Mouse (Mus musculus) lung, postnatal 36 days (tissue): ENCODE measurements around the gene Ceacam19.
"Not testable (repeated sequence)": the region's sequence is repeated elsewhere in the genome, so short reads cannot be mapped to it uniquely, and the experiment has no call there.

Source experiments
- DNase-seq: peaks from one replicate; pipeline ENCODE4 v3.0.0; 2022; ENCODE audit warnings: mixed read lengths

Ceacam19 gene

GRCm38 (mm10) chr7:19887849-19888248 is at the start of gene Ceacam19:
TSS of gene Ceacam19 (minus strand) at chr7:19887965.
- no peak for DNase-seq

DNA sequence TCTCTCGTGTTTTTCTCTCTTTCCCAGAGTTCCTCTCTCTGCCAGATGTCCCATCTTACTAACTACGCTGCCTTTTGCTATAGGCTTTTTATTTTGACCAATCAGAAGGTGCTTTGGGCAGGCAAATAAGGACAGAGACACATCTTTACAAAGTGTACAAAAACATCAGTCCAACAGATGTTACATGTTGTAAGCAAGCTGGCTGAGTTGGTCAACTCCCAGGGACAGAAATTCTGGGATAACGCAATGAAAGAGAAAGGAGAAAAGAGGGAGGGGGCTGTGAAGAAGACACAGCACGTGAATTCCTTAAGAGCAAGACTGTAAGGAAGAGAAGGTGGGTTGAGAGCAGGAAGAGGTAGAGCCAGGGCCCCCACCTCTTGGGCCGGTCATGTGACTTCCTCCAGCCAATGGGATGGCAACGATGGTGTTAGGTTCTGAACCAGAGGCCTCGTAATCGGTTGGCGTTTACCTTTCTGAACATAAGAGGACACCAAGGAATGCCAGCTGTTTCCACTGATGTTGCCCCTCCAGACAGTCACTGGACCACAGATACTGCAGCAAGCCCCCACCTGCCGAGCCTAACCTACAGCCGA is 49.6 kb upstream of the Ceacam19 start:
- peak; percentile 51 for DNase-seq

- DNase-seq: peak; percentile 89
Observed at GRCm38 (mm10) chr7:19935961-19936360, 48.2 kb upstream of the Ceacam19 start.

DNA sequence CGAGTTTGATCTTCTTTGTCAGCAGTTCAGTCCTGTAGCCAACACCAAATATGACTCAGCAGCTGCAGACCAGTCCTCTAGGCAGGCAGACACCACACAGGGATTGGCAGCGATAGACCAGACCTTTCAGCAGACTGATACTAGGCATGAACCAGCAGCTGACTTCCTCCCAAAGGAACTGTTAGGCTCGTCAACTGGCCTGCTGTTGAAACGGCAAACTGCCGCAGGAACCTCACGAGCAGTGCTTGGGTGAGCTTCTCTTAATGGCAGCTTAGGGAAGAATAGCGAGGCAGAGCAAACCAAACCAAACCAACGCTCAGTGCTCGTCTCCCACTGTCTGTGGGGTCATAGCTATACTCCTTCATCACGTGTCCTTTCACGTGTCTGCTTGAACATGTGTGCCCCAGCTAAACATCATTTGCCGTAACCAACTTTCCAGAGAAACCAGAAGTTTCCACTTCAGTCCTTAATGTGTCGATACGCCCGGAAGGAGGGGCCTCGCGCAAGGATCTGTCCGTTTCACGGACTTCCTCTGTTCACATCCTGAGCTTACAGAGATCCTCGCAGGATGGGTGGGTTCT is 47.5 kb upstream of the Ceacam19 start:
- peak; percentile 54 for DNase-seq

- peak; percentile 88 for DNase-seq
Observed at GRCm38 (mm10) chr7:19932877-19933809, 45.4 kb upstream of the Ceacam19 start.

DNA sequence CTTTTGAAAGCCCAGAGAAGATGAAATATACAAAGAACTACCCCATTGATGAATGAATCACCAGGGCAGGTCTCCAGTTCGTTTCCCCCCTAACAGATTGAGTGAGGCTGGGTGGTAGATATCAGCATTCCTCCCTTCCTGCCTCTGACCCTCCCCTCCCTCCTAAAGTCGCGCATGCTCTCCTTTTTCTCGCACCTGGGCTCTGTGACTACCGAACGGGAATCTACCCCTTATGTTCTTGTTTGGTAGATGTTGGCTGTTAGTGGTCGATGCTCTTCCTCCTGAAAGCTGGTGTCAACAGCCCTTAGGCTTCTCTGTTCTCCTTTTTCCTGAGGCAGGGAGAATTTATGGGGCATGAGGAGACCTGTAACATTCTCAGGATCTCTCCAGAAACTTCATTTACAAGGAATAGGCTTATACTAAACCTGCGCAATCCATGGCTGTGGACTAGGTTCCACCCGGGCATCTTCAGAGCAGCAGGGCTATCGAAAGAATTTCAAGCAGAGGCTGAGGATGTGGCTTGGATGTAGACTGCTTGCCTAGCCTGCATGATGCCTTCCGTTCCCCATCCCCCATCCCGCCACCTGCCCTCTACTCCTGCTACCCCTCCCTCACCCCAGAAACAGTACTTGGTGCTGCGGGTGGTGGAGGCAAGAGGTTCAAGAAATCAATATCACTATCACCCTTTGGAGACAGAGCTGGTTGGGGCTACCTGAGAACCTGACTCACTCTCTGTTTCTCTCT is 44.5 kb upstream of the Ceacam19 start:
- no peak for DNase-seq

DNA sequence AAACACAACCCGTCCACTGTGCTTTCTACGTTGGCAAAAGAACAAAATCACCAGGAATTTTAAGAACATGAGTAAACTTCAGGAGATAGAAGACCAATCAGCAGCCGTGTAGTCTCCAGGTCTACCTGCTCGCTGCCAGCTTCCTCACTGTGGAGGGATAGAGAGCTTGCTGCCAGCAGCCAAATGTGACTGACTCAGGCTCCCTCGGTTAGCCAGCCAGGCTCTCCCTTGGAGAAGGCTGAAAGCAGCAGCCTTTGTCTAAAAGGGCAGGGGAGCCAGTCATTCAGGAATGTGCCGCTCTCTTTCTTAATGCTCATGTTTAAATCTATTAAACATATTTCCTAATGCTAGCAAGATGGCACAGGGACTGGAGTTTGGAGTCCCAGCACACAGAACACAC is 42.7 kb upstream of the Ceacam19 start:
- not testable (repeated sequence) for DNase-seq

DNA sequence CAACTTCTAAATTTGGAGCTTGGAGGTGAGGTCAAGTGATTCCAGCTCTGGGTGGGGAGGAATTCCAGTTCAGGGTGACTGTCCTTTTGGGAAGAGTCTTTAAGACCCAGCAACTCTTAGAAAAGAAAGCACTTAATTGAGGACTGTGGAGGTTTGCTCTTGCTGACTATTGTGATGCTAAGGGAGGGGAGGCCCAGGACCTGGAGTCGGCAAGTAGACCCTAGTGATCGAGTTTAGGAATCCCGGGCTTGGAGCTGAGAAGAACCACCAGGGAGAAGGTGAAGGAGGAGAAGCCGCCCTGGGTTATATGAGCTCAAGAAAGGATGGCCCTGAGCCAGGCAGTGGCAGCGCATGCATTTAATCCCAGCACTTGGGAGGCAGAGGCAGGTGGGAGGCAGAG is 40.7 kb upstream of the Ceacam19 start:
- no peak for DNase-seq

GRCm38 (mm10) chr7:19926849-19927480 is 39.2 kb upstream of the Ceacam19 start:
- peak; percentile 74 for DNase-seq

GRCm38 (mm10) chr7:19925376-19925775 is 37.6 kb upstream of the Ceacam19 start:
- DNase-seq: no peak

- no peak for DNase-seq
Observed at GRCm38 (mm10) chr7:19923797-19924196, 36.0 kb upstream of the Ceacam19 start.

- DNase-seq: no peak
Observed at GRCm38 (mm10) chr7:19923354-19923753, 35.6 kb upstream of the Ceacam19 start.

DNA sequence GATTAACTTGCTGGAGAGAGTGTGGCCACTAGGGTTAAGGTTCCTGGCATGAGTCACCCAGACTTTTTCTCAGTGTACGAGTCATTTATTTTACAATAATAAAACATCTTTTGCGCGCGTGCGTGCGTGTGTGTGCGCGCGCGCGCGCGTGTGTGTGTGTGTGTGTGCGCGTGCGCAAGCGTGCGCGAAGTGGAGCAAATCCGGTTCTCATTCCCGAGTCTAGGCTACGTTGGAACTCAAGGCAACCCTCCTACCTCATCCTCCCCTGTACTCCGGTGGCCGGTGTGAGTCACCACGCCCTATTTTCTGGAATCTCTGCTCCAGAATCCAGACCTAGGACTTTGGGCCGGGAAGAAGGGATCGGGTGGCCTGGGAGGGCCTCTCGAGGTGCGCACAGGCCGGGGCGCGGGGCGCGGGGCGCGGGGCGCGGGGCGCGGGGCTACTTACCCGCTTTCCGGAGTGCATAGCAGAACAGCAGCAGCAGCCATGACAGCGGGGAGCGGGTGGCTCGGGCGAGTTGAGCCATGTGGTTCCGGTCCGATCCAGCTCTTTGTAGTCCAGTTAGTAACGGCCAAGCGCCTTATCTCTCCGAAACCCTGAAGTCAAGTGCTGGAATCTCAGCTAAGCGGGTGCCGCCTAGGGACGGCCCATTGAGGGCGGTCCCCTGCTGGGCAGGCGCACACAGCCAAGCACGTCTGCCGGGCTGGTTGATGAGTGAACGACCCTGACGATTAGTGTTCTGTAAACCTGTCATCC is 32.9 kb upstream of the Ceacam19 start, which contains the start of gene Pvr:
Gene Pvr (minus strand): TSS at position 655 of the 756 bp plus-strand sequence.
- DNase-seq: peak; percentile 91

DNA sequence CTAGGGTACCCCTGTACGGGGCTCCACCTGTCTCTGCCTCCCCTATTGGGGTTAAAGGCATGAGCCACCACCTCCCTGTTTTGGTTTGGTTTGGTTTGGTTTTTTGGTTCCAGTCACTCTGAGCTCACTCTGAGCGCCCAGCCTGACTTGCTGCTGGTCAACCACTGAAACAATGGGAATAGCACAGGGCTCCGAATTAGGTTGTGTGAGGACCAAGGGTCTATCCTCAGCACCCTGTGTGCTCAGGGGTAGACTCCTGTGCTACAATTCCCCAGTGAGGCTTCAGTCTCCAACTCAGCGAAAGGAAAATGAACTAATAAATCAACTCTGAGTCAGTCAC is 32.4 kb upstream of the Ceacam19 start:
- no peak for DNase-seq

- DNase-seq: no peak
Observed at GRCm38 (mm10) chr7:19914558-19914957, 26.8 kb upstream of the Ceacam19 start.

DNA sequence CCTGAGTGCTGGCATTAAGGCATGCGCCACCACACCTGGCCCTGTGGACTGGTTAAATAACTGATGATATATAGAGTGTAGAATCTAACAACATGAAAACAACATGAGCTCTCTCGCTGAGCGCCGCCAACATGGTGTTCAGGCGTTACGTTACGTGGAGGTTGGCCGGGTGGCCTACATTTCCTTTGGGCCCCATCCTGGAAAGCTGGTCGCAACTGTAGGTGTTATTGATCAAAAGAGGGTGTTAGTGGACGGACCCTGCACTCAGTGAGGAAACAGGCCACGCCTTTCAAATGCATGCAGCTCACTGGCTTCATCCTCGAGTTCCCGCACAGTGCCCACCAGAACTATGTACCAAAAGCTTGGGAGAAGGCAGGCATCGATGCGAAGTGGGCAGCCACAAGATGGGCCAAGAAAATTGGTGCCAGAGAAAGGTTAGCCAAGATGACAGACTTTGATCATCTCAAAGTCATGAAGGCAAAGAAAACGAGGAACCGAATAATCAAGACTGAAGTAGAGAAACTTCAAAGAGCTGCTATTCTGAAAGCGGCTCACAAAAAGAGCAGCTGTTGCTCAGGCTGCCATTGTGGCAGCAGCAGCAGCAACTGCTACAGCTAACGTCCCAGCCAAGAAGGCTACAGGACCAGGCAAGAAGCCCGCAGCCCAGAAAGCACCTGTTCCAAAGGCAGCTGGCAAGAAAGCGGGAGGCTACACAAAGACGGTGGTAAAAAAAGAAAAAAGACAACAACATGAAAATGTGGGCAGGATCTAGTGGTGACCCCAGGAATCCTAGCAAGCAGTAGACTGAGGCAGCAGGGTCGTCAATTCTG is 24.1 kb upstream of the Ceacam19 start:
- DNase-seq: no peak

DNA sequence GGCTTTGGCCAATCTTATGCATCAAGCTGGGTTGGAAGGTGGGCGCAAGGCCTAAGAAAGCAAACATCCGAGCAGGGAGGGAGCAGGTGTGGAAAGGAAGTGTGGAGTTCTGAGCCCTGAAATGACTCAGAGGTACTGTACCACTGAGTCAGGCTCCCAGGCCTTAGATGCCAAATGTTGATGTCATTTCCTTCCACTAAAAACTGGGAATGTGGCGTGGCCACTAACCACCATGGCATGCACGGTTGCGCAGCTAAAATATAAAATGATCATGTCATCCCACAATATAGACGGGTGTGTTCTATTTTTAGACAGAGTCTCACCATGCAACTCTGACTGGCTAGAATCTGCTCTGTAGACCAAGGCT is 23.5 kb upstream of the Ceacam19 start:
- DNase-seq: no peak

DNA sequence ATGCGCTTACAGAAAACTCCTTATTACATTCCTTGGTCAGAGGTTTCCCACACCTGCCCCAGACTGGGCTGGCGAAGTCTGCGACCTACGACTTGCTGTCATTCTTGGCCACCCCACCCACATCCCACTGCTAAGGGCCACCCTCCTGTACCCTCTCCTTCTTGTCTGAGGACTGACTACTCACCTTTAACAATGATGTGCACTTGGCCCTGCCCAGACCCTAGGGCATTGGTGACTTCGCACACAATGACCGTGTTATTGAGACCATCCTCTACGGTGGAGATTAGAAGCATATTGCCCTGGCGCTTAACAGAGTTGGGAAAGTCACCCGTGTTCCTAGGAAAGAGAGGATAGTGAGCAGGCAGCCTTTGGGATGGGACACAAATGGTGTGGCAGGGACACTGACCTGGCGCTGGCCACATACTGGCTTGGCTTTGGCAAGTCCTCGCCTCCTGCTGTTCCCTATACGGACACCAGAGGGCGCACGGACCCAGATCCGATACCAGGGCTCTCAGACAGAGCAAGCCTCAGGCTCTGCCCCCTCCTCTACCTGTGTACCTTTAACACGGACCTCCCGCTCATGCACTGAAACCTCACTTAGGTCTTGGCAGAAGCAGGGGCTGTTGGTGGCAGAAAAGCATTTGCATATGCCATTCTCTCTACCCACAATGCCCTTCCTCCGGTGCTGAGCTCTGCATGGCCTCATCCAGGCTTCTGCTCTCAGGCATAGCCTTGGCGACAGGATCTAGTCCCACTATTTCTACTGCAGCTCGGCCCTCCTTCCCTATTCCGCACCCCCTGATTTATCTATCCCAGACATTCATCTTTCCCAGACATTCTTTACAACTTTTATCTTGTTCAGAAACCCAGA is 22.9 kb upstream of the Ceacam19 start:
- DNase-seq: peak; percentile 92

- peak; percentile 78 for DNase-seq
Observed at GRCm38 (mm10) chr7:19889881-19890280, 2.1 kb upstream of the Ceacam19 start.

GRCm38 (mm10) chr7:19880754-19881153 is 7.0 kb downstream of the Ceacam19 start:
- DNase-seq: no peak
